Mouse (Mus musculus): ENCODE data around the gene S100b.

DNA sequence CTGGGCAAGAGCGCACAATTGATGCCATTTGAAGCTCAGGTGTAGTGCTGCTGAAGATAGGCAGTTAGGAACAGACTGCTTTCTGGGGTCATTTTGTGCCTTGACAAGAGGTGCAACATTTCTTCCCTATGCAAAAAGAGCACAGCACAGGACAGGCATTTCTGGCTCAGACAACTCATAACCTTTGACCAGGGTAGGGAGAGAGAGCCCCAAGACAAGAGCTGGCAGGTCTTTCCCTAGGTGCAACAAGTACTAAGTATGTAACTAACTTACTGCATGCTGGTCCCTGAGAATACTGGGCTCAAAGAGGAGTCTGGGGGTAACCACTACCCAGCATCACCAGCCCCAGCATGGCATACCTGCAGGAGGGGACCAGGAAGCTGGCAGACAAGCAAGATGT is 574 bp upstream of the S100b start:
- TF ChIP-seq CTCF (IDR thresholded peaks at IDR 0.05; ENCODE audit: extremely low read depth, insufficient read length, insufficient replicate concordance, low read depth, low read length) (no peak), POLR2A (IDR thresholded peaks at IDR 0.05; ENCODE audit: low read depth, low read length) (no peak)

All from small intestine, adult 2 months (tissue).